Mouse (Mus musculus) intestine, embryonic 15.5 days (tissue): ENCODE measurements around the gene Dhx37. TPM values are rescaled to one million over a fixed set of nuclear protein-coding genes. Genes with fewer than 3 reads are reported as not detected.

Experiments used
- ATAC-seq: fragments of 200-750 bp; cut with Nextera tagmentation; 2 replicates; pipeline ENCODE4 v1.8.0; 2017; ENCODE audit warnings: moderate TSS enrichment, moderate library complexity
- H3K27ac ChIP-seq: fragments of 300-500 bp; sonication (generic); 2 replicates; pipeline ENCODE4 v1.5.1; 2015; ENCODE audit warnings: mild to moderate bottlenecking, inconsistent platforms
- H3K27me3 ChIP-seq: fragments of 300-500 bp; sonication (generic); replicated peaks from 2 replicates; pipeline ENCODE4 v1.6.1; 2015; ENCODE audit warnings: inconsistent platforms
- H3K36me3 ChIP-seq: fragments of 300-500 bp; sonication (generic); 2 replicates; pipeline ENCODE4 v1.6.1; 2015; ENCODE audit warnings: inconsistent platforms
- H3K4me1 ChIP-seq: fragments of 300-500 bp; sonication (generic); replicated peaks from 2 replicates; pipeline ENCODE4 v1.6.1; 2015; ENCODE audit warnings: inconsistent platforms
- H3K4me2 ChIP-seq: fragments of 300-500 bp; sonication (generic); replicated peaks from 2 replicates; pipeline ENCODE4 v1.6.1; 2015; ENCODE audit warnings: mild to moderate bottlenecking, inconsistent platforms
- H3K4me3 ChIP-seq: fragments of 300-500 bp; sonication (generic); replicated peaks from 2 replicates; pipeline ENCODE4 v1.5.1; 2015; ENCODE audit warnings: inconsistent platforms
- H3K9ac ChIP-seq: fragments of 300-500 bp; sonication (generic); 2 replicates; pipeline ENCODE4 v1.6.1; 2015; ENCODE audit warnings: inconsistent platforms
- H3K9me3 ChIP-seq: fragments of 300-500 bp; sonication (generic); 2 replicates; pipeline ENCODE4 v1.6.1; 2016; ENCODE audit warnings: inconsistent platforms
- WGBS: fragments of 180-500 bp; shearing (Covaris S2); methylation state at CpG from one replicate; pipeline ENCODE4 v1.1.7; 2015; 5-methylcytosine and 5-hydroxymethylcytosine counted together
- polyA plus RNA-seq: library from polyadenylated mRNA; unstranded; fragments of >200 nt; fragmentation: Nextera tagmentation; extraction: Ambion mirVana; gene quantifications from 2 replicates; pipeline ENCODE4 v1.2.1, GENCODE M21; 2015

Dhx37 gene
- polyA plus RNA-seq, 1 experiment from 2014 or later = 10.7 TPM

- no peak overlapping the region for H3K4me2 ChIP-seq
- WGBS = 48% methylated on average over 6 of the region's 6 CpGs
- ATAC-seq = peak; percentile 71
- no peaks in the 10 kb centered on the region for H3K9me3 ChIP-seq
- H3K36me3 ChIP-seq = peaks cover 8% of the 10 kb centered on the region; the same call in 1 of the 2 replicates
- no peak overlapping the region for H3K9ac ChIP-seq
- H3K27ac ChIP-seq = peak overlapping the region; percentile 1; the same call in 1 of the 2 replicates
- no peaks in the 10 kb centered on the region for H3K4me1 ChIP-seq
- no peak overlapping the region for H3K4me3 ChIP-seq
- H3K27me3 ChIP-seq = no peaks in the 10 kb centered on the region
Observed at GRCm38 (mm10) chr5:125382673-125383558, 51.0 kb downstream of the Dhx37 start.

GRCm38 (mm10) chr5:125381954-125382672 is 51.8 kb downstream of the Dhx37 start:
- H3K4me2 ChIP-seq = no peak overlapping the region
- no peaks in the 10 kb centered on the region for H3K27me3 ChIP-seq
- peak; percentile 52 for ATAC-seq
- H3K27ac ChIP-seq = no peak overlapping the region
- H3K9me3 ChIP-seq = no peaks in the 10 kb centered on the region
- H3K9ac ChIP-seq = no peak overlapping the region
- no peaks in the 10 kb centered on the region for H3K4me1 ChIP-seq
- 72% methylated on average over 5 of the region's 5 CpGs for WGBS
- peaks cover 8% of the 10 kb centered on the region; the same call in 1 of the 2 replicates for H3K36me3 ChIP-seq
- H3K4me3 ChIP-seq = no peak overlapping the region

GRCm38 (mm10) chr5:125378919-125379318 is 55.0 kb downstream of the Dhx37 start:
- H3K4me1 ChIP-seq = no peaks in the 10 kb centered on the region
- WGBS = 81% methylated on average over 5 of the region's 5 CpGs
- ATAC-seq = no peak

GRCm38 (mm10) chr5:125377214-125377613 is 56.7 kb downstream of the Dhx37 start:
- Histone ChIP-seq H3K9ac (no peak overlapping the region), H3K9me3 (no peaks in the 10 kb centered on the region), H3K36me3 (no peaks in the 10 kb centered on the region), H3K4me1 (no peaks in the 10 kb centered on the region), H3K4me2 (no peak overlapping the region), H3K27ac (no peak overlapping the region), H3K4me3 (no peak overlapping the region), H3K27me3 (no peaks in the 10 kb centered on the region)
- ATAC-seq = no peak
- WGBS = 71% methylated on average over 7 of the region's 7 CpGs

More at GRCm38 (mm10) chr5:125378919-125379318, 55.0 kb downstream of the Dhx37 start:
- H3K27me3 ChIP-seq = no peaks in the 10 kb centered on the region
- H3K4me2 ChIP-seq = no peak overlapping the region
- H3K36me3 ChIP-seq = no peaks in the 10 kb centered on the region
- H3K9ac ChIP-seq = no peak overlapping the region
- H3K9me3 ChIP-seq = no peaks in the 10 kb centered on the region
- H3K4me3 ChIP-seq = no peak overlapping the region
- H3K27ac ChIP-seq = no peak overlapping the region

GRCm38 (mm10) chr5:125375871-125376270 is 58.0 kb downstream of the Dhx37 start:
- no peaks in the 10 kb centered on the region for H3K27me3 ChIP-seq
- H3K9me3 ChIP-seq = no peaks in the 10 kb centered on the region
- no peaks in the 10 kb centered on the region for H3K4me1 ChIP-seq
- 89% methylated on average over 2 of the region's 2 CpGs for WGBS
- no peak overlapping the region for H3K4me2 ChIP-seq
- H3K9ac ChIP-seq = no peak overlapping the region
- H3K27ac ChIP-seq = no peak overlapping the region
- no peak overlapping the region for H3K4me3 ChIP-seq
- H3K36me3 ChIP-seq = no peaks in the 10 kb centered on the region
- no peak for ATAC-seq

- H3K4me1 ChIP-seq = no peaks in the 10 kb centered on the region
- H3K36me3 ChIP-seq = no peaks in the 10 kb centered on the region
- H3K9me3 ChIP-seq = no peaks in the 10 kb centered on the region
- no peak overlapping the region for H3K4me2 ChIP-seq
- no peak for ATAC-seq
- no peak overlapping the region for H3K4me3 ChIP-seq
- no peak overlapping the region for H3K9ac ChIP-seq
- WGBS = 78% methylated on average over 4 of the region's 4 CpGs
- H3K27me3 ChIP-seq = no peaks in the 10 kb centered on the region
- no peak overlapping the region for H3K27ac ChIP-seq
Observed at GRCm38 (mm10) chr5:125372027-125372426, 61.9 kb downstream of the Dhx37 start.

- WGBS = 73% methylated on average over 7 of the region's 7 CpGs
- no peak for ATAC-seq
- H3K27me3 ChIP-seq = no peaks in the 10 kb centered on the region
Observed at GRCm38 (mm10) chr5:125370950-125371693, 62.8 kb downstream of the Dhx37 start.

GRCm38 (mm10) chr5:125368568-125368967 is 65.4 kb downstream of the Dhx37 start:
- ATAC-seq = peak; percentile 41

More at GRCm38 (mm10) chr5:125370950-125371693, 62.8 kb downstream of the Dhx37 start:
- no peaks in the 10 kb centered on the region for H3K9me3 ChIP-seq
- H3K4me2 ChIP-seq = no peak overlapping the region
- no peak overlapping the region for H3K27ac ChIP-seq
- H3K36me3 ChIP-seq = no peaks in the 10 kb centered on the region
- H3K4me3 ChIP-seq = no peak overlapping the region
- H3K9ac ChIP-seq = no peak overlapping the region
- H3K4me1 ChIP-seq = no peaks in the 10 kb centered on the region

GRCm38 (mm10) chr5:125368156-125368555 is 65.8 kb downstream of the Dhx37 start:
- H3K27me3 ChIP-seq = no peaks in the 10 kb centered on the region
- ATAC-seq = no peak
- no peaks in the 10 kb centered on the region for H3K36me3 ChIP-seq
- H3K27ac ChIP-seq = no peak overlapping the region
- no peaks in the 10 kb centered on the region for H3K9me3 ChIP-seq
- no peak overlapping the region for H3K9ac ChIP-seq
- H3K4me3 ChIP-seq = no peak overlapping the region
- 73% methylated on average over 5 of the region's 5 CpGs for WGBS
- H3K4me1 ChIP-seq = no peaks in the 10 kb centered on the region
- no peak overlapping the region for H3K4me2 ChIP-seq

More at GRCm38 (mm10) chr5:125368568-125368967, 65.4 kb downstream of the Dhx37 start:
- Histone ChIP-seq H3K9ac (no peak overlapping the region), H3K27ac (no peak overlapping the region), H3K4me2 (no peak overlapping the region), H3K4me3 (no peak overlapping the region), H3K36me3 (no peaks in the 10 kb centered on the region), H3K4me1 (no peaks in the 10 kb centered on the region), H3K27me3 (no peaks in the 10 kb centered on the region), H3K9me3 (no peaks in the 10 kb centered on the region)
- WGBS = 4% methylated on average over 4 of the region's 4 CpGs

GRCm38 (mm10) chr5:125364851-125365429 is 69.0 kb downstream of the Dhx37 start:
- H3K4me3 ChIP-seq = no peak overlapping the region
- no peaks in the 10 kb centered on the region for H3K27me3 ChIP-seq
- no peaks in the 10 kb centered on the region for H3K36me3 ChIP-seq
- H3K9ac ChIP-seq = no peak overlapping the region
- H3K27ac ChIP-seq = no peak overlapping the region
- no peaks in the 10 kb centered on the region for H3K4me1 ChIP-seq
- H3K4me2 ChIP-seq = no peak overlapping the region
- H3K9me3 ChIP-seq = no peaks in the 10 kb centered on the region
- ATAC-seq = peak; percentile 86
- 62% methylated on average over 4 of the region's 4 CpGs for WGBS

- WGBS = 57% methylated on average over 7 of the region's 7 CpGs
- no peak overlapping the region for H3K4me3 ChIP-seq
- H3K4me1 ChIP-seq = no peaks in the 10 kb centered on the region
- H3K9ac ChIP-seq = no peak overlapping the region
- no peaks in the 10 kb centered on the region for H3K36me3 ChIP-seq
- no peak overlapping the region for H3K27ac ChIP-seq
- H3K4me2 ChIP-seq = no peak overlapping the region
- no peaks in the 10 kb centered on the region for H3K27me3 ChIP-seq
- no peak for ATAC-seq
- H3K9me3 ChIP-seq = no peaks in the 10 kb centered on the region
Observed at GRCm38 (mm10) chr5:125363894-125364293, 70.0 kb downstream of the Dhx37 start.
